Mouse (Mus musculus) c-Kit-positive CD71-positive TER-119-positive erythroid progenitor cells, embryonic 14.5 days (primary cell): ENCODE results near the gene Dna2.
"Not testable (repeated sequence)": the region's sequence is repeated elsewhere in the genome, so short reads cannot be mapped to it uniquely, and the experiment has no call there.

Source experiments
- DNase-seq: peaks from one replicate; pipeline ENCODE4 v3.0.0-alpha.2; 2013; ENCODE audit warnings: low spot score

Dna2 gene

GRCm38 (mm10) chr10:62946738-62947471, at the start of gene Dna2:
Gene Dna2, plus strand, starts transcription at chr10:62947026.
- peak; percentile 77 for DNase-seq

DNA sequence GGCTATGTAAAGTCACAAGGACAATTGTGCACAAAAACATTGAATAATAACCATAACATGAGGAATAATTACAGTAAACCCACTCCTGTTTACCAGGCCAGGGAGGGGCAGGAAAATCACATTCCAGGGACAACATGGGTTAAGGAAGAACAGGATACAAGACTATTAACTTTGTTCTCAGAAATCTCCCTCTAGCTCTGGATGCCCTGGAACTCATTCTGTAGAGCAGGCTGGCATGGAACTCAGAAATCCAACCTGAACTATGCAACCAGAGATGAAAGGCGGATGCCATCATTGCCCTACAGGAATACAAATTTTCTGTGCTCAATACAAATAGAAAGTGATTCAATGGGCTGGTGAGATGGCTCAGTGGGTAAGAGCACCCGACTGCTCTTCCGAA, 49.4 kb upstream of the Dna2 start:
- DNase-seq: no peak

DNA sequence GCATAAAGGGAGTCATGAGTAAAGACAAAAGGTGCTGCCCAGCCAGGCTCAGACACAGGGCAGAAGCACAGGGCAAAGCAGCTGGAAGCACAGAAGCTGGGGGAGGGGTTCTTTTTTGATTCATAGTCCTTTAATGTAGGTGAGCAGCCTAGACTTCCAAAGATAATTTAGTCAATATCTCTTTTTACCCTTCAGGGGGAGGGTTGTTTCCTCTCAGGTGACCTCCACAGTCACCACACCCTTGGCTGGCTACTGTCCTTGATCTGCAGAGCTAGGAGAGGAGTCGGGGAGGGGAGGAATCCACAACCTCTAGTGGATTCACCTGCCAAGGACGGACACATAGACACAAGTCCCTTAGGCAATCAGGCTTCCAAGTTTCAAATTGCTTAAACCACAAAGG, 48.8 kb upstream of the Dna2 start:
- no peak for DNase-seq

DNA sequence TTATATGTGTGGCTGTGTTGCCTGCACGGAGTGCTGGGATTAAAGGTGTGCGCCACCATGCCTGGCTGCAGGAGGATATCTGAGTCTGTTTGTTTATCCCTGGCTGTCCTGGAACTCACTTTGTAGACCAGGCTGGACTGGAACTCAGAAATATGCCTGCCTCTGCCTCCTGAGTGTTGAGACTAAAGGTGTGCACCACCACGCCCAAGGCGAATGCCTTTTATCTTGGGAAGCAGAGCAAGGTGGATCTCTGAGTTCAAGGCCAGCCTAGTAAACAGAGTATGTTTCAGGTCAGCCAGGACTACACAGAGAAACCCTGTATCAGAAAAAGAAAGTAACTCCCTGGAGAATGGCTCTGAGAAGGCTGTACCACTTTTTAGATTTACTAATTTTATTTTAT, 46.7 kb upstream of the Dna2 start:
- no peak for DNase-seq

GRCm38 (mm10) chr10:62901826-62902225, 45.0 kb upstream of the Dna2 start:
- no peak for DNase-seq

DNA sequence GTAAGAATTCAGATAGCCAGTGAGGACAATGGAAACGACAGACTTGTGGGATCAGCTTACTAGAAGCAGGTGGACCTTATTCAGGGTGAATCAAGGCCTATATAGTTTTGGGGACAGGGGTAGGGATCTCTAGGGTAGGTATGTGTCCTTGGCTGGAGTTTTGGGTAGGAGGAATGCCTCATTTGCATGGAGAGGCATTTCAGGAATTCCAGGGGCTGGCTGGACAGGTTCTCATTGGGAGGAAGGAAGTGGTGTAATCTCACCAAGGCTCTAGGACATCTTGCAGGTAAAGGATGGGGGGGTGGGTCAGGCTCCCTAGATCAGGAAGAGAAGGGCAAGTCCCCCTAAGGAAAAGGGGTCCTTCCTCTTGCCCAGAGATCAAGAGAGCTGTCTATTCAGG, 44.0 kb upstream of the Dna2 start:
- DNase-seq: no peak

- no peak for DNase-seq
Observed at GRCm38 (mm10) chr10:62906336-62906735, 40.5 kb upstream of the Dna2 start.

DNA sequence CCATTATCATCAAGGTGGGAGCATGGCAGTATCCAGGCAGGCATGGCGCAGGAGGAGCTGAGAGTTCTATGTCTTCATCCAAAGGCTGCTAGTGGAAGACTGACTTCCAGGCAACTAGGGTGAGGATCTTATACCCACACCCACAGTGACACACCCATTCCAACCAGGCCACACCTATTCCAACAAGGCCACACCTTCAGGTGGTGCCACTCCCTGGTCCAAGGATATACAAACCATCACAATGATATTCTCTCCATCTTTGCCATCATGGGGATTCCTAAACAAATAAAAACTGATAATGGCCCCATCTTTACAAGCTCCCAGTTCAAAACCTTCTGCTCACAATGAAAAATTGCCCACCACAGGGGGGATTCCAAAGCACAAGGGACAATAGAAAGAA, 37.9 kb upstream of the Dna2 start, which contains the start of gene Tet1:
Gene Tet1, minus strand, starts transcription at position 101 of the 400 bp plus-strand sequence.
- DNase-seq: not testable (repeated sequence)

GRCm38 (mm10) chr10:62911120-62911519, 35.7 kb upstream of the Dna2 start:
- no peak for DNase-seq

DNA sequence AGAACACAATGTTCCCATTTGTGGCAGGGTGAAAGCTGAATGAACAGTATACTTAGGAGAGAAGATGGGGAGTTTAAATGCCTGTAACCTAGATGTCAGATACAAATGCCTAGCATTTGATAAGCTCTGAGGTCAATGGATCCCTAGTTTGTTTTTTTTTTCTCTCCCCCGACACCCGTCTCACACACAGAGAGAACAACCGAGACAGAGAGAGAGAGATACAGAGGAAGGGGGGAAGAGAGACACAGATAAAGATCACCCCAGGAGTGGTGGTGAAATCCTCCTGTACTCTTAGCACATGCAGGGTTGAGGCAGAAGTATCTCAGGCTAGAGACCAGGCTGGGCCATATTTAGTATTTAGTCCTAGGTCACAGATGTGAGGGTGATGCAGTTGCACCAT, 27.8 kb upstream of the Dna2 start:
- DNase-seq: no peak

GRCm38 (mm10) chr10:62919925-62920765, 26.7 kb upstream of the Dna2 start, which contains the start of gene Slc25a16:
Gene Slc25a16, plus strand, starts transcription at chr10:62920633.
- DNase-seq: peak; percentile 85

DNA sequence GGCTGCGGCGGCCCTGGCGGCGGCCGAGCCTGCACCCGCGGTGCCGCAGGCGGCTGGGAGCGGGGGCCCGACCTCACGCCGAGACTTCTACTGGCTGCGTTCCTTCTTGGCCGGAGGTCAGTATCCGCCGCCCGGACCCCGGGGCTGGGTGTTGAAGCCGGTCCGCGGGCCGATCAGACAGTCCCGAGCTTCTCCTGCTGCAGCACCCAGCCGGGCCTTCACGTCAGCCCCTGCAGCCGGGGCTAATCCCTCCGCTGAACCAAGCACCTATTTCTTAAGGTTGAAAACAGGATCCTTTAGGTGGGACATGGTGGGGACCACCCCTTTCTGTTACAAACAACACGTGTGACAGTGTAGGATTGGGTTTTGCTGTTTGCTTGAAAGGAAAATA, 26.1 kb upstream of the Dna2 start:
- DNase-seq: peak; percentile 28

GRCm38 (mm10) chr10:62924096-62924635, 22.7 kb upstream of the Dna2 start:
- DNase-seq: no peak

DNA sequence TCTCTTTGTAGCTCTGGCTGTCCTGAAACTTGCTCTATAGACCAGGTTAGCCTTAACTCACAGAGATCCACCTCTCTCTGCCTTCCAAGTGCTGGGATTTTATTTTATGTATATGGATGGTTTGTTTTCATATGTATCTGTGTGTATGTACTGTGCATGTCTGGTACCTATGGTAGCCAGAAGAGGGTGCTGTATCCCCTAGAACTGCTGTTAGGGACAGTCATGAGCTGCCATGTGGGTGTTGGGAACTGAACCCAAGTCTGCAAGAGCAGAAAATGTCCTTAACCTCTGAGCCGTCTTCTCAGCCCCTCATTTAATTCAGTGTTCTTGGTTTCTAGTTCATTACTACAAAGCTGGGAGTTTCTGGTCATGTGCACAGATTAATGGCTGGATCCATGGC, 14.4 kb upstream of the Dna2 start:
- DNase-seq: no peak

- peak; percentile 63 for DNase-seq
Observed at GRCm38 (mm10) chr10:62944975-62945580, 1.7 kb upstream of the Dna2 start.

GRCm38 (mm10) chr10:62948551-62948950, 1.7 kb downstream of the Dna2 start:
- DNase-seq: no peak

DNA sequence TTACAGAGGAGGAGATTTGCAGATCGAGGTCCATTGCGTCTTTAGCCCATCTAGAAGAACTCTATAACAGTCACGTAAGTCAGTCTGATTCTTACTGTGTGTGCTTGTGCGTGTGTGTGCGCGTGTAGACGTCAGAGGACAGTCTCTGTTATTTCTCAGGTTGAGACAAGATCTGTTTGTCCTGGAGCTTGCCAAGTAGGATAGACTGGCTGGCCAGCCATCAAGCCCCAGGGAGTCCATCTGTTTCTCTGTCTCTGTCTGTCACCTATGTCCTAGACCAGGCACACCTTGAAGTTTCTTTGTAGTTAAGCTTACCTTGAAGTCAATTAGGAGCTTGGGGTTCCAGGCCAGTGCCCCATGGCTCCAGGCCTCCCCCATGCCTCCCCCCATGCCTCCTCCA, 17.1 kb downstream of the Dna2 start:
- DNase-seq: no peak

GRCm38 (mm10) chr10:62965796-62966195, 19.0 kb downstream of the Dna2 start:
- no peak for DNase-seq

DNA sequence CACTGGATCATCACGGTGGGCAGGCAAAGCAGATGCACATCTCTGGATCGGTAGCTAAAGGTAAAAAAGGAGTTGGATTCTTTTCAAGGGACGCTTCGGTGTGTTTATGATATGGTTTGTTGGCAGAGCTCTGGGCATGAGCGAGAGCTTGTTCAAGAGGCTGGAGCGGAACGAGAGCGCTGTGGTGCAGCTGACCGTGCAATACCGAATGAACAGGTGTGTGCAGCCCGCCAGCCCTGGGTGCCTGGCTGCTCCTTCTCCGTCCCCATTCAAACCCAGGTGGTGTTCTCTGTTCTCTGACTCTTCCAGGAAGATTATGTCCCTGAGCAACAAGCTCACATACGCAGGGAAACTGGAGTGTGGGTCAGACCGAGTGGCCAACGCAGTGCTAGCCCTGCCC, 19.5 kb downstream of the Dna2 start:
- DNase-seq: no peak

DNA sequence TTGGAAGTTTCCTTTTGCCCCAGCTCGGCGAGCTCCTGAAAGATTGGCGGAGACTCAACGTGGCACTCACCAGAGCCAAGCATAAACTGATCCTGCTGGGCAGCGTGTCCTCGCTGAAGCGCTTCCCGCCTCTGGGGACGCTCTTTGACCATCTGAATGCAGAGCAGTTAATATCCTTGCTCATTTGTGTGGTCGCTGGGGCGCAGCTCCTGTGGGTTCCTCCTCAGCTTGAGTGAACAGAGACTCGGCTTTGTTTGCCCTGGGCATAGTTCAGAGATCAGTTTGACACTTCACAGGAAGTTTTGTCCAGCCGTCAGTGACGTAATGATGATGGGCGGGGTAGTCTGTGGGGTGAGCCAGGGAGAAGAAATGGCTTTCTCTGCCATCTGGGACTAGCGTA, 25.0 kb downstream of the Dna2 start:
- DNase-seq: no peak

DNA sequence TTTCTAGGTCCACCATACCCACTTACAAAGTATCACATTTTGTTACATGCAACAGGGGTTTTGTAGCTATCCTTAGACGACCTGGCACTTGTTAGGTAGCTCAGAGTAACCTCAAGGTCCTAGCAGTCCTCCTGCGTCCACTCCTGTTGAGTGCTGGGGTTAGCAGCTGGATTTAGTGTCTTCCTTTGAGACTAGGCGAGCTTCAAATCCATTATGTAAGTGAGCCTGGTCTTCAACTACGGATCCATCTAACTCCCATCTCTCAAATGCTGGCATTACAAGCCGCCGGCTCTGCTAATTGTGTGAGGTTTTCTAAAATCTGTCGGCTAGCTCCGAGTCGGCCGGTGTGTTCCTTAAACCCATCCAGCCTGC, 32.8 kb downstream of the Dna2 start:
- DNase-seq: no peak
